ENCODE assay signal across 8 mouse cellular contexts in the genomic region with DNA sequence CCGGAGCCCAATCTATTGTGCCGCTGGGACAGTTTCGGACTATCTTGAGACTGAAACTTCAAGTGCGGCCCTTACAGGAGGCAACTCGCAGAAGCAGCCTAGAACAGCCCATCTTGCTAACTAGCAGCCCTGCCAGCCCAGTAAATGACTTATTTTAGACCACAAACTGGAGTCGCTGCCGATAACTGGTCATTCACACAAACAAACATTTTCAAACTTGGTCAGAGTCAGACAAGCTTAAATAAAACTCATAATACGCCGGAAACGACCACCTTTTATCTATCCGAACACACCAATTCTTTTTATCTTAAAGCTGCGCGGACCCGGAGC. TPM values are rescaled to one million over a fixed set of nuclear protein-coding genes. Genes with fewer than 3 reads are reported as not detected.
DNase-seq lines count a peak whose midpoint lies in the region; ATAC-seq and TF ChIP-seq lines count a peak whose summit lies in the region.

No protein-coding gene starts in this region.

- no peak for TF ChIP-seq CTCF in intestine, postnatal 0 days (IDR thresholded peaks at IDR 0.05; ENCODE audit: low read depth)
- no peak for TF ChIP-seq CTCF in midbrain, postnatal 0 days (IDR thresholded peaks at IDR 0.05)

- ATAC-seq in kidney, embryonic 15.5 days (replicated peaks; ENCODE audit: low FRiP score): no peak
- ATAC-seq in embryonic facial prominence, embryonic 12.5 days (ENCODE audit: insufficient number of reproducible peaks, insufficient read depth, low FRiP score, low TSS enrichment): no peak
- no peak for ATAC-seq in intestine, postnatal 0 days
- no peak for ATAC-seq in midbrain, postnatal 0 days (ENCODE audit: low FRiP score)
- no peak for ATAC-seq in erythroid progenitor cell, adult 5-6 weeks (replicated peaks; ENCODE audit: low FRiP score, poor library complexity, severe bottlenecking)

- H3K27me3 ChIP-seq in kidney, embryonic 15.5 days: peaks cover 57% of the 10 kb centered on the region
- peaks cover 27% of the 10 kb centered on the region for H3K27me3 ChIP-seq in embryonic facial prominence, embryonic 12.5 days
- peaks cover 40% of the 10 kb centered on the region for H3K27me3 ChIP-seq in intestine, postnatal 0 days (replicated peaks; ENCODE audit: control insufficient read depth, insufficient read depth, low read length)
- H3K27me3 ChIP-seq in midbrain, postnatal 0 days (ENCODE audit: insufficient read depth, low read length): peaks cover 30% of the 10 kb centered on the region

- peaks cover 38% of the 10 kb centered on the region for H3K4me1 ChIP-seq in kidney, embryonic 15.5 days
- H3K4me1 ChIP-seq in embryonic facial prominence, embryonic 12.5 days: peaks cover 16% of the 10 kb centered on the region
- H3K4me1 ChIP-seq in intestine, postnatal 0 days (replicated peaks; ENCODE audit: control insufficient read depth, insufficient read depth, low read length): peaks cover 4% of the 10 kb centered on the region; the same call in 1 of the 2 replicates
- H3K4me1 ChIP-seq in midbrain, postnatal 0 days (ENCODE audit: insufficient read depth, low read length): peaks cover 11% of the 10 kb centered on the region

- no peaks in the 10 kb centered on the region for H3K9me3 ChIP-seq in kidney, embryonic 15.5 days (replicated peaks)
- H3K9me3 ChIP-seq in embryonic facial prominence, embryonic 12.5 days: no peaks in the 10 kb centered on the region
- no peaks in the 10 kb centered on the region for H3K9me3 ChIP-seq in intestine, postnatal 0 days (ENCODE audit: control insufficient read depth)
- H3K9me3 ChIP-seq in midbrain, postnatal 0 days (ENCODE audit: low read length): no peaks in the 10 kb centered on the region

- WGBS in kidney, embryonic 15.5 days: under 1% methylated on average over 14 of the region's 14 CpGs
- under 1% methylated on average over 14 of the region's 14 CpGs for WGBS in embryonic facial prominence, embryonic 12.5 days
- 5% methylated on average over 14 of the region's 14 CpGs for WGBS in intestine, postnatal 0 days
- WGBS in midbrain, postnatal 0 days: under 1% methylated on average over 14 of the region's 14 CpGs

- H3K9ac ChIP-seq in kidney, embryonic 15.5 days: peak overlapping the region; percentile 56
- H3K9ac ChIP-seq in embryonic facial prominence, embryonic 12.5 days: peak overlapping the region; percentile 90
- peak overlapping the region; percentile 54 for H3K9ac ChIP-seq in intestine, postnatal 0 days (ENCODE audit: low read depth, low read length)
- peak overlapping the region; percentile 69 for H3K9ac ChIP-seq in midbrain, postnatal 0 days (replicated peaks; ENCODE audit: low read length, poor library complexity, severe bottlenecking)

- DNase-seq in kidney, adult 18-20 months: no peak
- DNase-seq in midbrain, postnatal 0 days (ENCODE audit: low spot score): peak; percentile 33
- no peak for DNase-seq in T-cell, adult 2 months (ENCODE audit: low spot score)
- DNase-seq in thymus, postnatal 0 days (ENCODE audit: low spot score): no peak

- H3K27ac ChIP-seq in kidney, embryonic 15.5 days: peak overlapping the region; percentile 70; the same call in 1 of the 2 replicates
- H3K27ac ChIP-seq in embryonic facial prominence, embryonic 12.5 days: peak overlapping the region; percentile 84
- no peak overlapping the region for H3K27ac ChIP-seq in intestine, postnatal 0 days (ENCODE audit: low read depth, low read length)
- peak overlapping the region; percentile 72 for H3K27ac ChIP-seq in midbrain, postnatal 0 days (ENCODE audit: low read depth, low read length)

- no peaks in the 10 kb centered on the region for H3K36me3 ChIP-seq in kidney, embryonic 15.5 days
- no peaks in the 10 kb centered on the region for H3K36me3 ChIP-seq in embryonic facial prominence, embryonic 12.5 days
- H3K36me3 ChIP-seq in intestine, postnatal 0 days (ENCODE audit: control insufficient read depth, insufficient read depth): no peaks in the 10 kb centered on the region
- H3K36me3 ChIP-seq in midbrain, postnatal 0 days (ENCODE audit: insufficient read depth, low read length): no peaks in the 10 kb centered on the region

- peak overlapping the region; percentile 60 for H3K4me3 ChIP-seq in kidney, embryonic 15.5 days (replicated peaks)
- H3K4me3 ChIP-seq in embryonic facial prominence, embryonic 12.5 days: peak overlapping the region; percentile 59
- peak overlapping the region; percentile 70 for H3K4me3 ChIP-seq in intestine, postnatal 0 days (ENCODE audit: low read depth, low read length)
- peak overlapping the region; percentile 49 for H3K4me3 ChIP-seq in midbrain, postnatal 0 days (ENCODE audit: low read depth, low read length)

- H3K4me2 ChIP-seq in kidney, embryonic 15.5 days: peak overlapping the region; percentile 98
- H3K4me2 ChIP-seq in embryonic facial prominence, embryonic 12.5 days (replicated peaks): peak overlapping the region; percentile 97
- peak overlapping the region; percentile 99 for H3K4me2 ChIP-seq in intestine, postnatal 0 days (replicated peaks; ENCODE audit: low read depth)
- peak overlapping the region; percentile 99 for H3K4me2 ChIP-seq in midbrain, postnatal 0 days (ENCODE audit: low read depth, low read length, poor library complexity, severe bottlenecking)

RNA-seq across cellular contexts. Expression of gene Sox6, which starts 7.2 kb away (rescaled TPM):
- polyA plus RNA-seq in kidney, embryonic 15.5 days (2015; fragmentation: Nextera tagmentation; extraction: Ambion mirVana): 20.2 and 23.0 TPM in 2 replicates
- 53.7 and 59.7 TPM in 2 replicates for polyA plus RNA-seq in embryonic facial prominence, embryonic 12.5 days (2016; fragmentation: Nextera tagmentation; extraction: Ambion mirVana)
- polyA plus RNA-seq in intestine, postnatal 0 days (2015; fragmentation: Nextera tagmentation; extraction: Ambion mirVana): 21.6 and 28.2 TPM in 2 replicates
- total RNA-seq in midbrain, postnatal 0 days (2014; rRNA removed): 47.6 and 49.5 TPM in 2 replicates
- polyA plus RNA-seq in midbrain, postnatal 0 days (2015; fragmentation: Nextera tagmentation; extraction: Ambion mirVana): 30.6 and 30.8 TPM in 2 replicates
- total RNA-seq in erythroid progenitor cell, adult 5-6 weeks (2015; ENCODE audit: low replicate concordance): 1,078 and 1,095 TPM in 2 replicates
- total RNA-seq in erythroid progenitor cell, adult 5-6 weeks (2017; ENCODE audit: low replicate concordance): 892 and 1,010 TPM in 2 replicates
- polyA plus RNA-seq in thymus, postnatal 0 days (2015; fragmentation: Nextera tagmentation; extraction: Ambion mirVana): 0.30 and 1.2 TPM in 2 replicates

RNA-seq across cellular contexts. Expression of gene 1110004F10Rik, which starts 7.8 kb away (rescaled TPM):
- polyA plus RNA-seq in kidney, embryonic 15.5 days (2015; fragmentation: Nextera tagmentation; extraction: Ambion mirVana): 263 and 276 TPM in 2 replicates
- polyA plus RNA-seq in embryonic facial prominence, embryonic 12.5 days (2016; fragmentation: Nextera tagmentation; extraction: Ambion mirVana): 295 and 301 TPM in 2 replicates
- polyA plus RNA-seq in intestine, postnatal 0 days (2015; fragmentation: Nextera tagmentation; extraction: Ambion mirVana): 117 and 120 TPM in 2 replicates
- total RNA-seq in midbrain, postnatal 0 days (2014; rRNA removed): 169 and 210 TPM in 2 replicates
- 368 and 370 TPM in 2 replicates for polyA plus RNA-seq in midbrain, postnatal 0 days (2015; fragmentation: Nextera tagmentation; extraction: Ambion mirVana)
- 50.7 and 81.8 TPM in 2 replicates for total RNA-seq in erythroid progenitor cell, adult 5-6 weeks (2015; ENCODE audit: low replicate concordance)
- total RNA-seq in erythroid progenitor cell, adult 5-6 weeks (2017; ENCODE audit: low replicate concordance): 46.9 and 76.1 TPM in 2 replicates
- polyA plus RNA-seq in thymus, postnatal 0 days (2015; fragmentation: Nextera tagmentation; extraction: Ambion mirVana): 259 and 274 TPM in 2 replicates

RNA-seq across cellular contexts. Expression of gene Gm4353, which starts 53.1 kb away (rescaled TPM):
- polyA plus RNA-seq in kidney, embryonic 15.5 days (2015; fragmentation: Nextera tagmentation; extraction: Ambion mirVana): 0.35 and 0.79 TPM in 2 replicates
- polyA plus RNA-seq in embryonic facial prominence, embryonic 12.5 days (2016; fragmentation: Nextera tagmentation; extraction: Ambion mirVana): 0.88 and 1.1 TPM in 2 replicates
- 0.13 and 0.30 TPM in 2 replicates for polyA plus RNA-seq in intestine, postnatal 0 days (2015; fragmentation: Nextera tagmentation; extraction: Ambion mirVana)
- total RNA-seq in midbrain, postnatal 0 days (2014; rRNA removed): 0.93 and 4.0 TPM in 2 replicates
- 0.28 and 0.54 TPM in 2 replicates for polyA plus RNA-seq in midbrain, postnatal 0 days (2015; fragmentation: Nextera tagmentation; extraction: Ambion mirVana)
- total RNA-seq in erythroid progenitor cell, adult 5-6 weeks (2015; ENCODE audit: low replicate concordance): not detected in 2 replicates
- total RNA-seq in erythroid progenitor cell, adult 5-6 weeks (2017; ENCODE audit: low replicate concordance): 0.77 and 1.2 TPM in 2 replicates
- 1.2 and 1.3 TPM in 2 replicates for polyA plus RNA-seq in thymus, postnatal 0 days (2015; fragmentation: Nextera tagmentation; extraction: Ambion mirVana)
